8 mouse cellular contexts compared by ENCODE assay signal in genomic region chr7:102564999-102565997, GRCm38 (mm10). TPM values are rescaled to one million over a fixed set of nuclear protein-coding genes. Genes with fewer than 3 reads are reported as not detected.
DNase-seq lines count a peak whose midpoint lies in the region; ATAC-seq and TF ChIP-seq lines count a peak whose summit lies in the region.

Gene Trim21 (minus strand): TSS chr7:102565486.

- no peaks in the 10 kb centered on the region for H3K36me3 ChIP-seq in hindbrain, embryonic 11.5 days (ENCODE audit: control insufficient read depth, insufficient read depth, low read length)
- peaks cover 13% of the 10 kb centered on the region; the same call in 1 of the 2 replicates for H3K36me3 ChIP-seq in lung, postnatal 0 days (ENCODE audit: insufficient read depth, low read length)

- 28% methylated on average over 10 of the region's 10 CpGs for WGBS in hindbrain, embryonic 11.5 days
- 13% methylated on average over 10 of the region's 10 CpGs for WGBS in lung, postnatal 0 days

- H3K27me3 ChIP-seq in hindbrain, embryonic 11.5 days (ENCODE audit: control insufficient read depth, insufficient read depth, low read length) = no peaks in the 10 kb centered on the region
- H3K27me3 ChIP-seq in lung, postnatal 0 days (replicated peaks; ENCODE audit: insufficient read depth, low read length) = no peaks in the 10 kb centered on the region

- no peaks in the 10 kb centered on the region for H3K4me1 ChIP-seq in hindbrain, embryonic 11.5 days (replicated peaks; ENCODE audit: control insufficient read depth, insufficient read depth, low read length)
- no peaks in the 10 kb centered on the region; the same call in none of the 2 replicates for H3K4me1 ChIP-seq in lung, postnatal 0 days (ENCODE audit: insufficient read depth, low read depth, low read length)

- peak within 1 kb of the TSS; percentile 35 for H3K4me2 ChIP-seq in hindbrain, embryonic 11.5 days (replicated peaks; ENCODE audit: low read depth, low read length)
- peak within 1 kb of the TSS; percentile 67 for H3K4me2 ChIP-seq in lung, postnatal 0 days (replicated peaks; ENCODE audit: low read depth, low read length)

- H3K27ac ChIP-seq in hindbrain, embryonic 11.5 days (ENCODE audit: low read depth, low read length) = no peak within 1 kb of the TSS
- peak within 1 kb of the TSS; percentile 60; the same call in 1 of the 2 replicates for H3K27ac ChIP-seq in lung, postnatal 0 days (ENCODE audit: low read length)

- TF ChIP-seq EP300 in lung, postnatal 0 days (IDR thresholded peaks at IDR 0.05) = no peak

- no peaks in the 10 kb centered on the region for H3K9me3 ChIP-seq in hindbrain, embryonic 11.5 days (ENCODE audit: control insufficient read depth, low read length)
- H3K9me3 ChIP-seq in lung, postnatal 0 days (ENCODE audit: low read length) = no peaks in the 10 kb centered on the region

- H3K4me3 ChIP-seq in hindbrain, embryonic 11.5 days (ENCODE audit: low read depth, low read length) = peak within 1 kb of the TSS; percentile 25
- H3K4me3 ChIP-seq in lung, postnatal 0 days (ENCODE audit: low read depth, low read length) = peak within 1 kb of the TSS; percentile 65

- H3K9ac ChIP-seq in hindbrain, embryonic 11.5 days (ENCODE audit: low read depth, low read length) = peak within 1 kb of the TSS; percentile 27; the same call in 1 of the 2 replicates
- peak within 1 kb of the TSS; percentile 59 for H3K9ac ChIP-seq in lung, postnatal 0 days (replicated peaks; ENCODE audit: low read depth)

- ATAC-seq in hindbrain, embryonic 11.5 days (ENCODE audit: low FRiP score) = peak; percentile 74; the same call in 1 of the 2 replicates
- peak; percentile 100 for ATAC-seq in lung, postnatal 0 days

- peak; percentile 89 for DNase-seq in NIH3T3 (ENCODE audit: low read depth)
- peak; percentile 61 for DNase-seq in cerebellum, adult 9-11 months
- DNase-seq in frontal cortex, adult 2 months (ENCODE audit: extremely low spot score in 1 of 2, low spot score in 1 of 2) = peak; percentile 24 to 59
- DNase-seq in hindbrain, embryonic 11.5 days (ENCODE audit: low spot score) = peak; percentile 56
- DNase-seq in layer of hippocampus, adult 9-11 months = peak; percentile 78
- DNase-seq in lung, postnatal 0 days (ENCODE audit: low spot score) = peak; percentile 97
- DNase-seq in ovary, postnatal 10 days (ENCODE audit: low spot score) = peak; percentile 22
- DNase-seq in thymus, postnatal 10 days (ENCODE audit: low spot score in 2 of 2) = peak; percentile 76 to 78

- TF ChIP-seq CTCF in lung, postnatal 0 days (IDR thresholded peaks at IDR 0.05) = no peak

RNA-seq across cellular contexts. Expression of gene Trim21, which starts in this region (rescaled TPM):
- 2.3 and 2.8 TPM in 2 replicates for polyA plus RNA-seq in frontal cortex, adult 2 months (2012; rRNA removed)
- polyA plus RNA-seq in hindbrain, embryonic 11.5 days (2014; fragmentation: Nextera tagmentation; extraction: Ambion mirVana) = 0.32 and 1.1 TPM in 2 replicates
- polyA plus RNA-seq in lung, postnatal 0 days (2015; fragmentation: Nextera tagmentation; extraction: Ambion mirVana) = 0.76 and 0.80 TPM in 2 replicates

Comparison
In these comparisons a context has a peak if more than half of its experiments do, and no peak if none do; other contexts are left out.
1. Peak in DNase-seq, ATAC-seq, H3K4me3 ChIP-seq, H3K27ac ChIP-seq, H3K9ac ChIP-seq and H3K4me2 ChIP-seq in lung, postnatal 0 days; RNA of the gene not detected or under 1 TPM.
2. DNase-seq: peak in every context shown above with its lines; median percentile 97 in lung, postnatal 0 days; 89 in NIH3T3; 78 in layer of hippocampus, adult 9-11 months; 77 in thymus, postnatal 10 days; 61 in cerebellum, adult 9-11 months; 56 in hindbrain, embryonic 11.5 days; 42 in frontal cortex, adult 2 months; 22 in ovary, postnatal 10 days.